Mouse (Mus musculus) lung, embryonic 14.5 days (tissue): ENCODE results near the gene Kars. TPM values are rescaled to one million over a fixed set of nuclear protein-coding genes. Genes with fewer than 3 reads are reported as not detected.
A peak's percentile ranks its signal among the peaks of the same experiment; 100 is the strongest.

ENCODE experiments used
- ATAC-seq: fragments of 200-750 bp; cut with Nextera tagmentation; 2 replicates; pipeline ENCODE4 v1.8.0; 2017; ENCODE audit warnings: mild to moderate bottlenecking, moderate TSS enrichment, moderate library complexity; ENCODE audit not compliant: insufficient read depth
- DNase-seq: peaks from one replicate; pipeline ENCODE4 v3.0.0-alpha.2; 2015
- H3K27ac ChIP-seq: fragments of 300-500 bp; sonication (generic); 2 replicates; pipeline ENCODE4 v1.5.1; 2014; ENCODE audit warnings: low read depth, mild to moderate bottlenecking, moderate library complexity
- H3K27me3 ChIP-seq: fragments of 300-500 bp; sonication (generic); 2 replicates; pipeline ENCODE4 v1.6.1; 2014; ENCODE audit warnings: low read length, control low read depth; ENCODE audit not compliant: insufficient read depth
- H3K36me3 ChIP-seq: fragments of 300-500 bp; sonication (generic); 2 replicates; pipeline ENCODE4 v1.6.1; 2014; ENCODE audit warnings: control low read depth; ENCODE audit not compliant: insufficient read depth
- H3K4me1 ChIP-seq: fragments of 300-500 bp; sonication (generic); 2 replicates; pipeline ENCODE4 v1.6.1; 2014; ENCODE audit warnings: antibody characterized with exemption, control low read depth; ENCODE audit not compliant: insufficient read depth
- H3K4me2 ChIP-seq: fragments of 300-500 bp; sonication (generic); 2 replicates; pipeline ENCODE4 v1.6.1; 2014; ENCODE audit warnings: mild to moderate bottlenecking
- H3K4me3 ChIP-seq: fragments of 300-500 bp; sonication (generic); 2 replicates; pipeline ENCODE4 v1.5.1; 2014; ENCODE audit warnings: low read depth, low read length
- H3K9ac ChIP-seq: fragments of 300-500 bp; sonication (generic); 2 replicates; pipeline ENCODE4 v1.6.1; 2014
- H3K9me3 ChIP-seq: fragments of 300-500 bp; sonication (generic); 2 replicates; pipeline ENCODE4 v1.6.1; 2016; ENCODE audit warnings: low read depth, low read length, control low read depth
- CTCF ChIP-seq: IDR thresholded peaks from 2 replicates; pipeline ENCODE4 v1.5.1; 2016; ENCODE audit warnings: antibody characterized with exemption, low read depth
- WGBS: fragments of 180-500 bp; shearing (Covaris S2); extraction: QIAGEN DNeasy Blood & Tissue Kit; methylation state at CpG from one replicate; pipeline ENCODE4 v1.1.7; 2014; 5-methylcytosine and 5-hydroxymethylcytosine counted together
- polyA plus RNA-seq: library from polyadenylated mRNA; unstranded; fragments of >200 nt; fragmentation: Nextera tagmentation; extraction: Ambion mirVana; gene quantifications from 2 replicates; pipeline ENCODE4 v1.2.1, GENCODE M21; 2014

The Kars gene
- polyA plus RNA-seq, result 227 and 229 TPM in 2 replicates

DNA sequence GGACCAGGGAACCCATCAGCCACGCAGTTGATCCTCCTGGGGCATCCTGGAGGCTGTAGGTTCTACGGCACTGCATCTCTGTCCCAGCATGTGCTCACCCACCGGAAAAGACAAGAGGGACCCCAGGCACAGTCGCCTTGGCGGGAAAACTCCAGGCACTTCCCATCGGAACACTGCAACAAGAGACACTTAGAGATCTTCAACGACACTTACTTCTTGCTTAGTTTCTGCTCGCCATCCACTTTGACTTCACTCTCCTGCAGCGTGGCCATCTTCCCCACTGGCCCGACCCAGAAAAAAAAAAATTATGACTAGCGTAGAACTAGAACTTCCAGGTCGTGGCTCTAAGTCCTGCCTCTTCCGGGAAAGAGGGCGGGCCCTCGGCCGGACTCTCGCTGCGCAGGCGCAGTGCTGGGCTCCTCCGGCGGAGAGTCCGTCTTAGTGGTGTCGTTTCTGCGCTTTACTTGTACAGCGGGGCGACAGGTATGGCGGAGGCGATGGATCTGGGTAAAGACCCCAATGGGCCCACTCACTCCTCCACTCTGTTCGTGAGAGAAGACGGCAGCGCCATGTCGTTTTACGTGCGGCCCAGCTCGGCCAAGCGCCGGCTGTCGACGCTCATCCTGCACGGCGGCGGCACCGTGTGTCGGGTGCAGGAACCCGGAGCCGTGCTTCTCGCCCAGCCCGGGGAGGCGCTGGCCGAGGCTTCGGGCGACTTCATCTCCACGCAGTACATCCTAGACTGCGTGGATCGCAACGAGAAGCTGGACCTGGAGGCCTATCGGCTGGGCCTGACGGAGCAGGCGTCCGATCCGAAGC lies at the start of gene Kars, which contains the start of gene Terf2ip:
Gene Kars, minus strand, starts transcription at position 327 of the 819 bp plus-strand sequence.
Gene Terf2ip, plus strand, starts transcription at position 402 of the 819 bp plus-strand sequence.
- no peaks in the 10 kb centered on the region for H3K27me3 ChIP-seq
- DNase-seq (peak; percentile 97), ATAC-seq (peak; percentile 95)
- H3K9me3 ChIP-seq, result no peaks in the 10 kb centered on the region
- H3K27ac ChIP-seq, result peak within 1 kb of the TSS; percentile 71
- TF ChIP-seq CTCF, result no peak
- peak within 1 kb of the TSS; percentile 92 for H3K4me2 ChIP-seq
- peak within 1 kb of the TSS; percentile 93 for H3K4me3 ChIP-seq
- H3K4me1 ChIP-seq, result peaks cover 6% of the 10 kb centered on the region; the same call in 1 of the 2 replicates
- peak within 1 kb of the TSS; percentile 84 for H3K9ac ChIP-seq
- H3K36me3 ChIP-seq, result peaks cover 22% of the 10 kb centered on the region; the same call in 1 of the 2 replicates
- WGBS, result under 1% methylated on average over 61 of the region's 61 CpGs

DNA sequence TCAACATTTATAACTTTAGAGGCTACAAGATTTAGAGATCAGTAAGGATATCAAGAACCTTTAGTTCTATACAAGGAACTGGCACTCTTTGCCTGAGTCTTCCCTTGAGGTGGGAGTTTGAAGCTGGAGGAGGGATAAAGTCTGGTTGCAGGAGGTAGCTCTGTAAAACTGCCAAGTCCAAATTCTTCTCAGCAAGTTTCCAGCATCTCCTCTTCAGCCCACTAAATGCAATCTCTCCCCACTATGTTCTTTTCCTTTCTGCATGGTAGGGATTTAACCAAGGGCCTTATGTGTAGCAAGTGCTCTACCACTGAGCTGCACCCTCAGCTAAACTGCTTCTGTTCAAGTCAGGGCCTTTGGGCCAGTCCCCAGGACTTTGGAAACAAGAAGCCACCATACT lies 43.3 kb upstream of the Kars start:
- Histone ChIP-seq H3K4me3 (no peak overlapping the region), H3K4me1 (no peaks in the 10 kb centered on the region), H3K9ac (no peak overlapping the region), H3K27ac (no peak overlapping the region), H3K36me3 (no peaks in the 10 kb centered on the region), H3K27me3 (no peaks in the 10 kb centered on the region), H3K9me3 (no peaks in the 10 kb centered on the region), H3K4me2 (no peak overlapping the region)
- no peak for DNase-seq
- no peak for ATAC-seq
- no peak for TF ChIP-seq CTCF

DNA sequence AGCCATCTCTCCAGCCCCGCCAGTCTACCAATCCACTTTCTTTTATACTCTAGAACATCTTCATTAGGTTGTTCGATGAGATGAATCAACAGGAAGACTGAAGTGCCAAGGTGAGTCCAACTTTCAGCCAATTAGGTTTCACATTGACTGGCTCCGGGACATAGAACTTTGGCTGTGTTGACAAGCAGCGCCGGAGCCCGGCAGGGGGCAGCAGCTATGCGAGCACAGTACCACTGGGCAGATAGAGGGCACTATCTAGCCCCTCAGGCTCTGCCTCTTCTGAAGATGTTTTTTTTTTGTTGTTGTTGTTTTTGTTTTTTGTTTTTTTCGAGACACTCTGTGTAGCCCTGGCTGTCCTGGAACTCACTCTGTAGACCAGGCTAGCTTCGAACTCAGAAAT lies 40.4 kb upstream of the Kars start:
- Histone ChIP-seq H3K27ac (no peak overlapping the region), H3K9me3 (no peaks in the 10 kb centered on the region), H3K4me3 (no peak overlapping the region), H3K9ac (no peak overlapping the region), H3K4me2 (no peak overlapping the region), H3K36me3 (no peaks in the 10 kb centered on the region), H3K27me3 (no peaks in the 10 kb centered on the region), H3K4me1 (no peaks in the 10 kb centered on the region)
- peak; percentile 9; the same call in 1 of the 2 replicates for TF ChIP-seq CTCF
- WGBS, result 69% methylated on average over 9 of the region's 9 CpGs
- DNase-seq (no peak), ATAC-seq (no peak)

DNA sequence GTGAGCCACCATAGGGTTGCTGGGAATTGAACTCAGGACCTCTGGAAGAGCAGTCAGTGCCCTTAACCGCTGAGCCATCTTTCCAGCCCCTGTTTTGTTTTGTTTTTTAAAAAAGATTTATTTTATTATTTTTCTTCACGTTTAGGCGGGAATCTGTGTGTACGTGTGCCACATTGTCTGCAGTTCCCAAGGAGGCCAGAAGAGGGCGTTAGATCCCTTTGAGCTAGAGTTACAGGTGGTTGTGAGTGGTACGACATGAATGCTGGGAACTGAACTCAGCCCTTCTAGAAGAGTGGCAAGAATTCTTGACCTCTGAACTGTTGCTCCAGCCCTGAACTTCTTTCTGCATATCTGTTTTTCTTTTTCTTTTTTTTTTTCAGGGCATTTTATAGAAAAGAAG lies 38.9 kb upstream of the Kars start:
- Histone ChIP-seq H3K9me3 (no peaks in the 10 kb centered on the region), H3K36me3 (no peaks in the 10 kb centered on the region), H3K9ac (no peak overlapping the region), H3K4me1 (no peaks in the 10 kb centered on the region), H3K4me3 (no peak overlapping the region), H3K27me3 (no peaks in the 10 kb centered on the region), H3K27ac (no peak overlapping the region), H3K4me2 (no peak overlapping the region)
- WGBS, result 77% methylated on average over 6 of the region's 6 CpGs
- TF ChIP-seq CTCF, result 0 out of 2 replicates have a peak, but pooled peaks have one; percentile 13
- DNase-seq, result no peak
- ATAC-seq, result no peak

DNA sequence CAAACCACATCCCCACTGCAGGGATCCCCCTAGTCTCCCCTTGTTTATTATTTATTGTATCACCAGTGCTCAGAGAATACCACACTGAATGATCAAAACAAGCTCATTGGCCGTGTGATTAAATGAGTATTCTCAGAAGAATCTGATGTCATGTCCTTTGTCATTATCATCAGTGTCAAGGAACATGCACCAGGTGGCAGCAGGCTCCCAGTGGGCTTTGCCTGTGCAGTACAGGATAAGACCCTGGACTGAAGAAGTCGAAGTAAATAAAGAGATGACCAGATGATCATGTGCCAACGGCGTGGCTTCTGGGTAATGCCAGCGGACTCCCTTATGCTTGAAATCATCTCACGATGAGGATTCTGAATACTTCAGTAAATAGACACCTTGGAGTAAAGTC lies 37.2 kb upstream of the Kars start:
- no peaks in the 10 kb centered on the region for H3K4me1 ChIP-seq
- 57% methylated on average over 6 of the region's 6 CpGs for WGBS
- no peaks in the 10 kb centered on the region for H3K27me3 ChIP-seq
- no peaks in the 10 kb centered on the region for H3K9me3 ChIP-seq
- ATAC-seq (no peak), DNase-seq (no peak)
- no peaks in the 10 kb centered on the region for H3K36me3 ChIP-seq
- 0 out of 2 replicates have a peak, but pooled peaks have one; percentile 3 for TF ChIP-seq CTCF
- H3K27ac ChIP-seq, result no peak overlapping the region
- no peak overlapping the region for H3K9ac ChIP-seq
- no peak overlapping the region for H3K4me3 ChIP-seq
- no peak overlapping the region for H3K4me2 ChIP-seq

DNA sequence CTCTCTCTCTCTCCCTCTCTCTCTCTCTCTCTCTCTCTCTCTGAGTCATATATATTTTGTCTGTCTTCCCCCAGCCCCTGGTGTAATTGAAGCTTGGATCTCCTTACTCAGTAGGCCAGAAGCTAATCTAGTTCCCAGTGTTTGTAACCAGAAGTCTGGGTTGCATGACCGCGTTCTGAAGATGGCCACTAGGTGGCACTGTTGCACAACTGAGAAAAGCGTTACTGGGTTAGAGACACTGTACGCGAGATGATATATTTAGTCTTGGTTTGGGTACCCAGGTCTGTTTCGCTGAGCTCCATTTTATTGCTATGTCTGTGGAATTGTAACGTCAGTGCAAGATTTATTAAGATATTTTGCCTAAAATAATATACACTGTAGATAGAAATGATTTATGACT lies 34.8 kb upstream of the Kars start:
- Histone ChIP-seq H3K9ac (no peak overlapping the region), H3K4me1 (no peaks in the 10 kb centered on the region), H3K27me3 (no peaks in the 10 kb centered on the region), H3K4me3 (no peak overlapping the region), H3K9me3 (no peaks in the 10 kb centered on the region), H3K4me2 (no peak overlapping the region), H3K27ac (no peak overlapping the region), H3K36me3 (no peaks in the 10 kb centered on the region)
- peak; percentile 73; the same call in 1 of the 2 replicates for ATAC-seq
- TF ChIP-seq CTCF, result peak; percentile 94
- WGBS, result 3% methylated on average over 7 of the region's 7 CpGs
- DNase-seq, result peak; percentile 95

DNA sequence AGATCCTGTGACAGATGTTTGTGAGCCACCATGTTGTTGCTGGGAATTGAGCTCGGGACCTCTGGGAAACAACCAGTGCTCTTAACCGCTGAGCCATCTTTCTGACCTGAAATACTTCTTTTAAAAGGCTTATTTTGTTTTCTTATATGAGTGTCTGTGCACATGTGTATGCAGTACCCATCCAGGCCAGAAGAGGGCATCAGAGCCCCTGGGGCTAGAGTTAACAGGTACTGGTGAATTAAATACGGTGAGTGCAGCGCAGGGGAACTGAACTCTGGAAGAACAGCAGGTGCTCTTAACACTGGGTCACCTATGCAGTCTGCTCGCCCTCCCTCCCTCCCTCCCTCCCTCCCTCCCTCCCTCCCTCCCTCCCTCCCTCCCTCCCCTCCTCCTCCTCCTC lies 34.1 kb upstream of the Kars start:
- WGBS, result 77% methylated on average over 5 of the region's 5 CpGs
- no peak for ATAC-seq
- peak; percentile 40 for TF ChIP-seq CTCF

More for the DNA sequence above, 34.1 kb upstream of the Kars start:
- DNase-seq, result no peak
- Histone ChIP-seq H3K4me1 (no peaks in the 10 kb centered on the region), H3K4me2 (no peak overlapping the region), H3K27me3 (no peaks in the 10 kb centered on the region), H3K9me3 (no peaks in the 10 kb centered on the region), H3K27ac (no peak overlapping the region), H3K36me3 (no peaks in the 10 kb centered on the region), H3K9ac (no peak overlapping the region), H3K4me3 (no peak overlapping the region)
